Mouse (Mus musculus) heart, postnatal 14 days (tissue): ENCODE measurements around the gene Mmel1. TPM values are rescaled to one million over a fixed set of nuclear protein-coding genes. Genes with fewer than 3 reads are reported as not detected.

ENCODE experiments used
- DNase-seq, 2 experiments: peaks; one replicate each; pipeline ENCODE4 v3.0.0; 2021 to 2022
- intact Hi-C: fragments of 180-260 bp; cut with DNase I; formaldehyde crosslinking; loops from one replicate; pipeline ENCODE4 v1.15.1; 2025
- total RNA-seq, 2 experiments: library from RNA; stranded (reverse); gene quantifications; 2 replicates each; pipeline ENCODE4 v1.2.3; 2021

Gene Mmel1
- total RNA-seq, 2 experiments from 2014 or later, result 0.20 TPM; not detected in 1

DNA sequence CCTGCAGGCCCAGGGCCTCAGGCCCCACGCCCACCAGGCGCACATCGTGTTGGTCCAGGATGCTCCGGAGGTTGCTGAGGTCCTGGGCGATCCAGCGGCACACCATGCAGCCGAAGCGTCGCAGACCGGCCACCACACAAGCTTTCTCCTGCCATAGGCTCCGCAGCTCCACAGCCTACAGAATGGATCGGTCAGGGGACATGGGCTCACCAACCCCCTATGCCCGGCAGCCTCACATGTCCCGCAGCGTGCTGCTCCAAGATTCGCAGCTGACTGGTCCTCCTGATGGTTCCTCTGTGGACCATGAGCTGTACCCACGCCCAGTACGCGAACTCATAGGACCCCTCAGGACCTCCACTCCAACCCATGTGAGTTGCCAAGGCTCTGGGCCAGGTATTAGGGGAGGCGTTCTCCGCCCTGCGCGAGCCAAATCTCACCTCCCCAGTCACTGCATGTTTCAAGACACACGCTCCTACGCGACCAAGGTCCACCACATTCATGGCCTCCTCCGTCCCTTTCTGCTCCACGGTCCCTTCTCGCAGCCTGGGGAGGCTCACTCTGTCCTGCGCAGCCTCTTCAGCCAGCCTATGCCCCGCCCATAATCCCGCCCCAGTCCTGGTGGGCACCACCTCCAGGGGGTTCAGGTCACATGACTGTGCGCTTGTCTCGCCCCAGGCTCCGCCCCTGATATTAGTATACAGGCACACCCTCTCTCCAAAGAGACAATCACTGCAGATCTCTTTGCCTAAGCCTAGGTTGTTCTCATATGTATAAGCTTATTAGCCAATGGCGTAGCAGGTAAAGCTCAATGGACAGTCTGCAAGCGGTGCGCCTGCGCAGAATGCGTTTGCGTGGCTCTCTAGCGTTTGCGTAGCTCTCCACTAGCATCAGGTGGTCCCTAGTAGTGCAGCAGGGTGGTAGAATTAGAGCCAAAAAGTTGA, 29.4 kb downstream of the Mmel1 start, which contains the start of gene Fam213b:
Fam213b (minus strand) TSS at position 630 of the 941 bp plus-strand sequence.
- intact Hi-C loops, result no loop called here
- DNase-seq, result peak; percentile 71 to 76

DNA sequence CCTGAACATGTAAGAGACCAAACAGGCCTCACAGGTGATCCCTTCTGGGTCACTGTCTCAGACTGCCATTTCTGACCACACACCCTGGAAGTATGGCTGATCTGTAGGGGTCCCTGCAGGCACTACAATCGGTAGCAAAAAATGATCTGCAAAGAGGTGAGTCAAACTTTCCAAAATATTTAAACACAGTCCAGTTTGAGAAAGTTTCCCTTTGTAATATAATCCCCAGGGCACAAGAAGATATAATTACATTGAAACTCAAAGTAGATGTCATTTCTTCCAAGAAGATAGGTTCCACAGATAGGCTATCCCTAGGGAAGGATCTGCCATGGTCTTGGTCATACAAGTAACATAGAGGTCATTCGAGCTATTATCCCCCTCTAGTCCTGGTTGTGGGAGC, 33.0 kb downstream of the Mmel1 start:
- intact Hi-C loops, result no loop called here
- no peak for DNase-seq

DNA sequence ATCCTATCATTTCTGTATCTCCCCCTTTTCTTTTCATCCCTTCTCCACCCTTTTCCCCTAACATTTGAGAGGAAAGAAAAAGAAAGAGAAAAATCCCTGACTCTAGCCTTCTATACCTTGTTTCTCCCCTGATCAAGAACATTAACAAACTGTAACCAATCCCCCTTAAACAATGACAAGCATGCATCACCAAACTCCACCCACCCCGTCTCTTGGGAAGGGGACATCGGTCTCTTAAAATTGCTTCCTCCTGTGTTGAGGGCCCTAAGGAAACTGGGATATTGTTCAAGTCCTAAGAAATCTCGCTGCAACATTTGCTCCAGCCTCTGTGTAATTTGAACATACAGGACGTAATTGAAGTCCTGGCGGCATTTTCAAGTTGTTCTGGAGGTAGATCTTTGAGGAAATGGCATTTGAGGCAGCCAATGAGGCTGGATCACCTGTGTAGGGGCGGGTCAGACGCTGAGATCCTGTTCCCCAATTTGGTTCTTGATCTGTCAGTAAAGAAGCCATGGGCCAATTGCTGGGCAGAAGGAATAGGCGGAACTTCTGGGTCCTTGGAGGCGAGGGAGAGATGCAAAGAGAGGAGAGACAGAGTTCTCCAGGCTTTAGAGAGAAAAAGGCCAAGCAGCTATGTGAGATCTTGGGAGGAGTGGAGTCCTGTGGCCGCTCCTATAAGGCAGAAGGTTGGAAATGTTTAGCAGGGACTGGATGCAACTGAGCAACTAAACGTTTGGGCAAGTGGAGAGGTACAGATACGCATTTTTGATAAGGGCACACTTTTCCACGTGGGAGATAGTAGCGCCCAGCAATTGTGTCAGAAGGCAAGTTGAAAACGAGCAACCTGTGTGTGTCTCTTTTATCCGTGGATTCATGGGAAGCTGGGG, 35.0 kb downstream of the Mmel1 start:
- DNase-seq, result peak; percentile 50 to 63
- intact Hi-C loops, result no loop called here

DNA sequence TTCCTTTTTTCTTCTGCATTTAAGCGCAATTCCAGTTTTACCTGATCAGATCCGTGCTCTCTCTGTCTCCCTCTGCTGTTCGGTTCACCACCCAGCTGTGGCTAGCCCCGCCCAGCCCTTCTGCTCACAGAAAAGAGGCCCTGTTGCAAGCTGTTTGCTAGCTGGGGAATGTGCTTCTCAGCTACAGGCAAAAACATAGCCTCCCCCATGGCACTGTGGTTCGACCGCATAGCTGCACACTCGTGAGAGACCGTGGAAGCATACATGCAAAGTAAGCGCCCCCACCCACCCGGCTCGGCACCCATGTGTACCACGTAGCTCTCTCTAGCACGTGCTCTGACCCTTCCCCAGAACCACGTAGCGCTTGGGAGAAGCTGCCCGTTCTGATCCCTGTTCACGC, 38.4 kb downstream of the Mmel1 start:
- peak; percentile 72 to 81 for DNase-seq
- intact Hi-C loops, result loop anchor here (2.0 kb wide), 1 partner anchor 31 kb away; no protein-coding TSS in a partner anchor

DNA sequence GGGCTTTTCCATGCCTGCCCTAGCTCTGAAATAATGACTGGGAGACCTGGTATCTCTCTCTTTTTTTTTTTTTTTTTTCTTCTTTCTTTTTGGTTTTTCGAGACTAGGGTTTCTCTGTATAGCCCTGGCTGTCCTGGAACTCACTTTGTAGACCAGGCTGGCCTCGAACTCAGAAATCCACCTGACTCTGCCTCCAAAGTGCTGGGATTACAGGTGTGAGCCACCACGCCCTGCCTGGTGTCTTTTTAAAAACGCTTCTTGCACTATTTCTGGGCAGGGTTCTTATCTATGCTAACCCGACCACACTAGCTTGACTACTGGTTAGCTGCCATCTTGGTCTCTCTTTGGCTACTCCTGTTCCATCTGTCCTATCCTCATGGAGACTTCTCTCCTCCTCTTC, 39.1 kb downstream of the Mmel1 start:
- intact Hi-C loops, result no loop called here
- no peak for DNase-seq

DNA sequence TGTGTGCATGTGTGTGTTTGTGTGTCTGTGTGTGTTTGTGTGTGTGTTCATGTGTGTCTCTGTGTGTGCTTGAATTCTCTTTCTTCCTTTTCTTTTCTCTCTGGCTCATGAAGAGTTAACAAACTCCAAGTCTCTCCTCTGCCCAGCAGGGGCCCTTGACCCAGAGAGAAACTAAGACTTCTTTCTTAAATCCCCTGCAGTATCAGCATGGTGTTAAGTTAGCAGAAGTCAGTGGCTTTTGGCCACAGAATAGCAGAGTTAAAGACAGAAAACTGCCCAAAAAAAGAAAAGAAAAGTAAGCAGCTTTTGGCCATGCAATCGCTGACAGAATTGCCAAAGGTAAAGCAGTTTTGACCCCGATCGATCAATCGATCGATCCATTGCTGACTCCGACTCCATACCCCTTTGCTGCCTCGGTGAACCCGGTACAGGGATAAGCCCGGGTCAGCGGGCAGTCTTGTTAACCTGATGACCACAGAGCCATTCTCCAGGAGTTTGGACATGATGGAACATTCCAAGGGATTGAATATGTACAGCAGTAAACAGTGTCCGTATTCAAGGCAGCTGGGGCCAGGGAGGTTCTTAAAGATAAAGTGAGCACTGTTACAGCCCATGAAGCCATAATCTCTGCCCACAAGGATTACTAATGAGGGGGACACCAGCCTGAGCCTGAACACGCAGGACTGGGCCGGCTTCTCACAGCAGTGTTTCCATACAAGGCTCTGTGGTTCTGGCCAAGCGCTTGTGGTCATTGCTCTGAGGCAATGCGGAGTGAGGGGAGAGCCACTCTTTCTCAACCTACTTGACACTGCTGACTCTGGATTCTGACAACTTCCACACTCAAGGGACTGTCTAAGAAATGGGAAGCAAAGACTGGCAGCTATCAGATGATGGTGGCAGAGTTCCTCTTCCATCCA, 41.5 kb downstream of the Mmel1 start:
- DNase-seq, result no peak

GRCm38 (mm10) chr4:154911644-154912043, 42.3 kb downstream of the Mmel1 start:
- no peak for DNase-seq
- intact Hi-C loops, result loop anchor here (2.0 kb wide), 1 partner anchor 15 kb away; no protein-coding TSS in a partner anchor

More for the DNA sequence above, 41.5 kb downstream of the Mmel1 start:
- intact Hi-C loops, result no loop called here

DNA sequence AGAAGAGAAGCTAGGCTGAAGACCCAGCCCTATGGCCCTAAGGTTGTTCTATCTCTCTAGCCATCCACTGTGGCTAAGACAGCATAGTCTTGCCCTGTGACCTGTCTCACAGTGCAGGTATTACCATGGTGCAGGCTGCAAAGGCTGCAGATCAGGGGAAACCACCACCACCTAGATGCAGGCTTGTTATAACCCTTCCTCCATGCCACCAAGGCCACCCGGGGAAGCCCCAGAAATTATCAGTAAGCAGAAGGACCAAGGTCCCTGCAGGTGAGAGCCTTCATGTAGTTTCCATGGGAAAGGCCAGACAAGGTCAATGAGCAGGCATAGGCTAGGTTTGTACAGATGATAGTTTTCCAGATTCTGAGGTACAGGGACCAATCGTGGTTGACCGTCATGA, 44.5 kb downstream of the Mmel1 start:
- intact Hi-C loops, result loop anchor here (2.0 kb wide), 1 partner anchor 13 kb away; no protein-coding TSS in a partner anchor
- no peak for DNase-seq

DNA sequence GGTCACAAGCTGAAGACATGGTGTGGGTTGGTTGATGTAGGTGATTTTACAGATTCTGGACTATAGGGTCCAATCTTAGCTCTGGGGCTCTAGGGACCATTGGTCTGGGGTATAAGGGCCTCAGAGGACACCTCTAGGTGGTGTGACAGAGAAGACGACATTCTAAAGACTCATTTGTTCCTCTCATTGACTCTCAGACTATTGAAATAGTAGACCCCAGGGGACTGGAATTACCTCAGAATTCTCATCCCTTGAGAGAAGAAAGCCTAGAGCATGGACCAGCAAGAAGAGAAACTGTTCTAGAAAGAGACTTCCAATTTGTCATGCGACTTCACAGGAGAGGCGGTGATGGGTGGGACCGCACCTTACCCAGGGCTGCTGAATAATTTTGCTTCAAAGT, 44.9 kb downstream of the Mmel1 start:
- intact Hi-C loops, result no loop called here
- no peak for DNase-seq

DNA sequence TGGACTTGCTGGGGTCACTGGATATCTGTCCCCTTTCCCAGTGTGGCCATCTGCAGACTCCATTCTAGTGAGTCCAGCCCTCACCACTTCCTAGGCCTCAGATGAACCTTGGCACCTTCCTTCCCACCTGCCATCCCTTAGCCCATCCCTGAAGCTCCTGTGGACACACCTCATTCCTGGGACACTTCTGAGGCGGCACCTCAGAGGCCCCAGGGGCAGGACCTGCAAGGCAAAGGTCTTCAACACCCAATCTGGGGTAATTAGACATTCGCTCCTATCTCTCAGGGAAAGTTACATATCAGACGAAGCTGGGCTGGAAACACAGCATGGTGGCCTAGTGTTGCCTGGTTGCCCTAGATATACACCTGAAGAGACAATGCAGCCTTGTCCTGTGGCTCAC, 45.3 kb downstream of the Mmel1 start:
- DNase-seq, result no peak
- intact Hi-C loops, result no loop called here

DNA sequence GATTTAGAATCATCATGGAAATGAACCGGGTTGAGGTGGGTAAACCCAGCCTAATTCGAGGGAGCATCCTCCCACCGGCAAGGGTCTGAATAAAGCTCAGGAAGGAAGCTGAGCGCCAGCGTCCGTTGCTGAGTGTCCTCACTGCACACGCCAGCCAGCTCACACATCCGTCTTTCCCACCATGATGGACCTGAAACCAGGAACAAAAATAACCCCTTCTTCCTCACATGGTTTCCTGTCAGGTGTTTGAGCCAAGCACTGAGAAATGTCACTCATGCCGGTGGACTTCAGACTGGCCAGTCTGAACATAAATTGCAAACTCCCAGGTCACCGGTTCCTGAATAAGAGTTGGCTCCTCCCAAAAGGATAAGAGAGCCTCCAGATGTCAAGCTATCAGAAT, 45.9 kb downstream of the Mmel1 start:
- intact Hi-C loops, result no loop called here
- no peak for DNase-seq

DNA sequence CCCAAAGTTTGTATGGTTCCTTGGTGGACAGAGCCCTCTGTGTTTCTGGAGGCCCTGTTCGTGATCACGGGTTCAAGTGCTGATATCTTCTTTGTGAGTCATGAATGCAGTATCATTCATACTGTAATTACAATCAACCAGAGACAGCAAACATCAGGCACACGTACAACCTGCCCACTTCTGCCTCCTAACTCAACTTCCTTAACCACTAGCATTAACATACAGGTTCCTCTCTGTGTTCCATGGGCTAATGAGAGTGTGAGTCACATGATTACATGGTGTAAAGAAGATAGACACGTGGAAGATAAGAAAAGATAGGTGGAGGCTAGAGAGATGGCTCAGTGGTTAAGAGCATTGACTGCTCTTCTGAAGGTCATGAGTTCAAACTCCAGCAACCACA, 47.3 kb downstream of the Mmel1 start:
- DNase-seq, result no peak
- intact Hi-C loops, result no loop called here

DNA sequence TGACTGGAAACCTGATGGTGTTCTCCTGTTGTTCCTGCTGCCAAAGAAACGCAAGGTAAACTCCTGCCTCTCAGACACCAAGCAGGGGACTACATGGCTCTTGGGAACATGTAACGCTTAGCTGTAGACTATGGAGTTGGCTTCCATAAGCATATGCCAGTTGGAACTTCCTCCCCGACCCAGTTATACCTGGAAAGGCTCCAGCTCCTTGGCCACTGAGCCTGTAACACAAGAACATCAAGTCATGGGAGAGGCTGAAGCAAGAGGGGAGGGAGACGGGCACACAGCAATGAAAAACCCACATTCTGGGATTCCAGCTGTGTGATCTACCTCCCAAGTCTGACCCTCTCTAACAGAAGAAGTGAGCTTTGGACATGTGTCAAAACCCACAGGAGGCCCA, 52.9 kb downstream of the Mmel1 start:
- intact Hi-C loops, result no loop called here

DNA sequence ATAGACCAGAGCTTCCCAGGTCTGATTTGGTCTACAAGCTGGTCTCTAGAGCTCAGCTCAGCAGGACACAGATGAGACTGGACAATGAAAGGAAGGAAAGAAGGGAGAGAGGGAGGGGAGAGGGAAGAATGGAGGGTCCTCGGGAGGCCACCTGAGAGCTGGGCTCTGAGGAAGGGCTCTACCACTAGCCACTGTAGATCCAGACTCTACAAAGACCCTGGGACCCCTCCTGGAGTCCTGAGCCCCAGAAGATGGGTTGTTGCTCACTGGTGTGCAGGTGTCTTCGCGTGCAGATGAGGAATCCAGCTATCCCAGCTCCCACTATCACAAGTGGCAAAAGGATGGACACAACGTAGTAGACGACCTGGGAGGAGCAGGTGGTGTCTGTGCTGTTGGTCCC, 53.5 kb downstream of the Mmel1 start:
- intact Hi-C loops, result no loop called here
- no peak for DNase-seq

More for the DNA sequence above, 52.9 kb downstream of the Mmel1 start:
- DNase-seq, result no peak

- DNase-seq, result no peak
- intact Hi-C loops, result no loop called here
Measured at GRCm38 (mm10) chr4:154925413-154925812, 56.0 kb downstream of the Mmel1 start.

DNA sequence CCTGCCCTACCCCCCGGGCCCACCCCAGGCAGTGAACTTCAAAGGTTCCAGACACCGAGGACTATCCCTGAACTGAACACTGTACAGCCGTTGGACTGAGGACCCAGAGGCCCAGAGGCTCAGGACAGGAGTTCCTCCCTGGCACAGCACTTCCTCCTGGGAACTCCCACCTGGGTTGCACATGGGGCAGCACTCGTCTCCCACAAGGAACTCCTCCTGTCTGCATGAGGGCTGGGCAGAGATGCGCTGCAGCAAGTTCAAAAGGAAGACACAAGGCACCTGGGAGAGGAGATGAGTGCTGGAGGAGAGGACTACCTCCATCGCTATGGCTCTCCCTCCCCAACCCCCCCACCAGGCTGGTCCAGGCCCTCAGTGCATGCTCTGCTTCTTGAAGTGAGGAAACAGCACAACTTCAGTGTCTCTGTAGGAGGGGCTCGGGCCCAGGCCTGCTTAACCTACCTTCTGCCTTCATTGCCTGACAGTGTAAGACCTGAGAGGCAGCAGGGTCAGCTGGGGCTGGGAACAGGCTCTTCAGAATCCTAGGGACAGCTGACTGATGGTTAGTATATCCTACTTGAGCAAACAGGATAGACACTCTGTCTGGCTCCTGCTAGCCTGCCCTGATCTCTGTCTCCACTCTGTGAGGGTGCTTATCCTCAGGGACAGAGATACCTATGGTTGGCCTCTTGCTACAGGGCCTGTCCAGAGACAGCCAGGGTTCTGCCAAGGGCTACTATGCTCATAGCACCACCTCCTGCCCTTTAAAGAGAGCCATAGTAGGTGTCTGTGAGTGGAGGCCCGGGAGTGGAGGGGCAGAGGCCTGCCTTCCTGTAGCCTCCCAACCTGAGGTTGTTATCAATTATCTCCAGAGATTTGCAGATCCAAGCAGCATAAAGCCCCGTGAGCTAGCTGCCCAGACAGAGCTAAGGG, 57.8 kb downstream of the Mmel1 start:
- peak in 1 of 2 experiments; percentile 37 for DNase-seq
- intact Hi-C loops, result loop anchor here (2.0 kb wide), 1 partner anchor 14 kb away; no protein-coding TSS in a partner anchor

DNA sequence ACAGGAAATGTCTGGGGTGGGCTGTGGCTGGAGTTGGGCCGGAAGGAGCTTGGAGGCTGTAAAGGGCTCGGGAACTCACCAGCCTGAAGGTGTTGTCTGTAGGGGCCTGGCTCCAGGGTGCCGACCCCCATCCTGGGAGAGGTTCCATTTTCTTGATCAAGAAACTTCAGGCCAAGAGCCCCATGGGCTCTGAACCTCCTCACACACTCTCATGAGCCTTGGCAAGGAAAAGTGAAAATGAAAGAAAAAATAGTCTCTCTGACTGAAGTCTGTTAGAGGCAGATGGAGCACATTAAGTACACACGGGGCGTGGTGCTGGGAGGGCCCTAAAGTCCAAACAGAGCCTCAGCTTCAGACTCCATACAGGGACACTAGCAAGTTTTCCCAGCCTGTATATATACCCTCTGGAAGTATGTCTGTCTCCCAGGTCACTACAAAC, 58.5 kb downstream of the Mmel1 start:
- intact Hi-C loops, result loop anchor here (2.0 kb wide), 1 partner anchor 15 kb away; no protein-coding TSS in a partner anchor
- DNase-seq, result peak; percentile 42 to 48

DNA sequence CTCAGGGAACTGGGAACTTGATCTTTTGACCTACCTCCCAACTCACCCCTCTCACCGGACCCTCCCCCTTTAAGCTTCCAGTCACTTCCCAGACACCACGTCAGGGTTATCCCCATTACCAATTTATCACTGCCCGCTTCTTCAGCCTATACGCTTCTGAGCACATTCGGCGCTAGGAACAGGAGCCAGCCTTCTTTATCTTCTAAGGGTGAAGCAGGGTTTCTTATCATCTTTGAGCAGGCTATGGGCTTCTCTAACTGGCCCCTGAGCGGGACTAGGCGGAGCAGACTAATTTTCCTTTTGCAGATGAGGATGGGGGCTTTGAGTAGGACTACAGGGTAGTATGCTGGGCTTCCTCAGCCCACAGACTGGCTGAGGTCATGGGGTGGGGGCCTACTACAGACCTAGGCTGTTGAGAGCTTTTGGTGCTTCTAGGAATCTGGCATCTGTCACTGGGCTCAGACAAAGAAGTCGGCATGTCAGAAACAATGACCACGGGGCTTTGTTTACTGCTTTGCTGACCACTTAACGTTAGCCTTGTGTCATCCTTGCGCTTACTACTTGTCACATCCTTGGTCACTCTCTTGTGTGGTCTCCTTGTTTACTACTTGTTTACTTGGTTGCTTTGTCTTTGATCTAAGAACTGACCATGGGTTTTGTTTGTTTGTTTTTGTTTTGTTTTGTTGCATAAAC, 59.2 kb downstream of the Mmel1 start, which contains the start of gene Tnfrsf14:
Tnfrsf14 (minus strand) TSS at position 169 of the 693 bp plus-strand sequence.
- DNase-seq, result no peak
- intact Hi-C loops, result no loop called here
